Mouse (Mus musculus): ENCODE measurements around the gene St14.

DNA sequence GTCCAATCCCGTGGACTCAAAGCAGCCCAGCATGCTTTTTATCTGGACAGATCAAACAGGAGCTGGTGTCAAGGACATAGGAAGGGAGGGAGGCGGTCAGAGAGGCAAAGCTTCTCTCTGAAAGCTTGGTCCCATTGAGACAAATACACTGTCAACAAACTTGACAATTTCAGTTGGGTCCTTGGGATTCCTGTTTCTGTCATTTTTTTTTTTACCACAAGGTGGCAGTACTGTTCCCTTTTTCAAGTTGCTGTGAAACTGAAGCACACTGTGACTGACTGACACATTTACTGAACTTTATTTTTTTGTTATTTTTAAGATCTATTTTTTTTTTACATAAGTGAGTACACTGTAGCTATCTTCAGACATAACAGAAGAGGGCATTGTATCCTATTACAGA lies 19.4 kb upstream of the St14 start:
- no peak for TF ChIP-seq POLR2A (IDR thresholded peaks at IDR 0.05; ENCODE audit: low read depth, low read length)
- TF ChIP-seq CTCF (IDR thresholded peaks at IDR 0.05; ENCODE audit: extremely low read depth, insufficient read depth, insufficient read length, insufficient replicate concordance), result no peak
